Mouse (Mus musculus) brain, embryonic 14.5 days (tissue): ENCODE results near the gene Brix1. TPM values are rescaled to one million over a fixed set of nuclear protein-coding genes. Genes with fewer than 3 reads are reported as not detected.
"Not testable (repeated sequence)": the region's sequence is repeated elsewhere in the genome, so short reads cannot be mapped to it uniquely, and the experiment has no call there.

Source experiments
- DNase-seq: peaks from one replicate; pipeline ENCODE4 v3.0.0-alpha.2; 2011; ENCODE audit warnings: low read depth
- CTCF ChIP-seq: fragments of 200-500 bp; IDR thresholded peaks from 2 replicates; pipeline ENCODE4 v1.5.1; 2012; ENCODE audit warnings: inconsistent platforms, mild to moderate bottlenecking, moderate library complexity, borderline replicate concordance; ENCODE audit not compliant: insufficient read depth, insufficient read length; ENCODE audit errors: extremely low read depth
- POLR2A ChIP-seq: fragments of 200-500 bp; IDR thresholded peaks from 2 replicates; pipeline ENCODE4 v1.6.1; 2012; ENCODE audit warnings: mild to moderate bottlenecking, inconsistent platforms, borderline replicate concordance; ENCODE audit not compliant: poor library complexity, insufficient read depth, insufficient read length, severe bottlenecking; ENCODE audit errors: extremely low read depth
- polyA plus RNA-seq: library from polyadenylated mRNA; depleted of rRNA; stranded (reverse); fragments of >200 nt; gene quantifications from 2 replicates; pipeline ENCODE4 v1.2.3, GENCODE M21; 2012; rRNA removed

Brix1 gene
- polyA plus RNA-seq = 20.3 and 21.5 TPM in 2 replicates

- TF ChIP-seq CTCF = no peak
- TF ChIP-seq POLR2A = peak; percentile 56; the same call in 1 of the 2 replicates
- peak; percentile 99 for DNase-seq
Measured at GRCm38 (mm10) chr15:10485484-10486364, at the start of gene Brix1, which contains the start of gene Rad1. Gene Brix1, minus strand, starts transcription at chr15:10485947. Gene Rad1, plus strand, starts transcription at chr15:10486018.

GRCm38 (mm10) chr15:10534591-10534990, 48.8 kb upstream of the Brix1 start:
- no peak for TF ChIP-seq POLR2A
- no peak for TF ChIP-seq CTCF
- no peak for DNase-seq

GRCm38 (mm10) chr15:10533361-10533760, 47.6 kb upstream of the Brix1 start:
- DNase-seq = not testable (repeated sequence)

- DNase-seq = no peak
- TF ChIP-seq POLR2A (no peak), CTCF (no peak)
Measured at GRCm38 (mm10) chr15:10531352-10531751, 45.6 kb upstream of the Brix1 start.

GRCm38 (mm10) chr15:10525896-10526295, 40.1 kb upstream of the Brix1 start:
- TF ChIP-seq POLR2A (no peak), CTCF (no peak)
- no peak for DNase-seq

GRCm38 (mm10) chr15:10515166-10515565, 29.4 kb upstream of the Brix1 start:
- no peak for DNase-seq
- no peak for TF ChIP-seq CTCF
- TF ChIP-seq POLR2A = no peak

GRCm38 (mm10) chr15:10506099-10506498, 20.4 kb upstream of the Brix1 start:
- DNase-seq = no peak
- no peak for TF ChIP-seq POLR2A

- DNase-seq = peak; percentile 86
- TF ChIP-seq CTCF (peak; percentile 91), POLR2A (no peak)
Measured at GRCm38 (mm10) chr15:10500838-10501719, 15.3 kb upstream of the Brix1 start.

- no peak for TF ChIP-seq POLR2A
- TF ChIP-seq CTCF = no peak
- no peak for DNase-seq
Measured at GRCm38 (mm10) chr15:10500035-10500434, 14.3 kb upstream of the Brix1 start.

- DNase-seq = no peak
- TF ChIP-seq CTCF = no peak
- no peak for TF ChIP-seq POLR2A
Measured at GRCm38 (mm10) chr15:10499593-10499992, 13.8 kb upstream of the Brix1 start.

GRCm38 (mm10) chr15:10496696-10497095, 10.9 kb upstream of the Brix1 start:
- DNase-seq = not testable (repeated sequence)

GRCm38 (mm10) chr15:10495944-10496343, 10.2 kb upstream of the Brix1 start:
- TF ChIP-seq POLR2A (no peak), CTCF (no peak)

More at GRCm38 (mm10) chr15:10495944-10496343, 10.2 kb upstream of the Brix1 start:
- no peak for DNase-seq
